Mouse (Mus musculus) A20 (cell line): ENCODE results near the gene Amn.
A peak's percentile ranks its signal among the peaks of the same experiment; 100 is the strongest.

ENCODE experiments used
- DNase-seq: peaks from one replicate; pipeline ENCODE4 v3.0.0-alpha.2; 2011; ENCODE audit warnings: low read depth, low spot score

Gene Amn

DNA sequence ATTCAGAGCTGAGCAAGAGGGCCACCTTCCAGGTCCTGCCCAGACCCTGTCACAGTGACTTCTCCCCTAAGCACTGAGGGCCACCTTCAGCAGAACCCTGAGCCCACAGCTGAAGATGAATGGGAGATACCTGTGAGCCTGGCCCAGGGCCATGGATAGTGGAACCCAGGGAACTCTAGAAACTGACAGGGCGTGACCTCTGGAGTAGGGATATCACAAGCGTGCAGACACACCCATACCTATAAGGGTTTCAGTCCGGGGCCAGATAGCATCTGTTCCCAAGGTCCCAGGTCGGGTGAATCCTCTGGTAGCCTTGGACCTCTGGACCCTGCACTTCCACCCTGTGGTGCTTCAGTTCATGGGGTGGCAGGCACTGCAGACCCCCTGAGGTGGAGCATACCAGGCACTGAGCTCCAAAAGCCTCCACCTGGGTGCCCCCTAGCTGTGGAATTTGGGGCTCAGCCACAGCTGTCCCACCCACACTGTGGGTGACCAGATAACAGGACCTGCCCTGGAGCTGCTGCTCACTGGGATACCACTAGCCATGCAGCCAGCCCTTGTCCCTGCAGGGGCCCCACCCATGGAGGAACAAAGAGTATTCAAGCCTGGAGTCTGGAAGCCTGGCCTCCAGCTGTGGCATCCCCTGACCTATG, 3.1 kb upstream of the Amn start:
- no peak for DNase-seq

DNA sequence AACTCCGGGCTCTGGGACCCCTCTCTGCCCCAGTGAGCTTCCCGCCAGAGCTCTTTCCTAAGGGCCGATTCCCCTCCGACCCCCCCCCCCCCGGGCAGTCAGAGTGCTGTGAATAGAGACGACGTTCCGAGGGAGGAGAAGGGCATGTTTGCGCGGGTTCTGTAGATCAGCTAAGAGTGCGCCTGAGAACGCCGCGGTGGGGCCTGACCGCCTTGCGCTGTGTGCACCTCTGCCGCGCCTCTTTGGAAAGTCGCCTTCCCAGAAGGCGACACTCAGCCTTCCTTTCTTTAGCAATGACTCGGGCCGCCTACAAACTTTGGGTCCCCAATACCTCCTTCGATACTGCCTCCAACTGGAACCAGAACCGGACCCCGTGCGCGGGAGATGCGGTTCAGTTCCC, 511 bp downstream of the Amn start:
- no peak for DNase-seq

DNA sequence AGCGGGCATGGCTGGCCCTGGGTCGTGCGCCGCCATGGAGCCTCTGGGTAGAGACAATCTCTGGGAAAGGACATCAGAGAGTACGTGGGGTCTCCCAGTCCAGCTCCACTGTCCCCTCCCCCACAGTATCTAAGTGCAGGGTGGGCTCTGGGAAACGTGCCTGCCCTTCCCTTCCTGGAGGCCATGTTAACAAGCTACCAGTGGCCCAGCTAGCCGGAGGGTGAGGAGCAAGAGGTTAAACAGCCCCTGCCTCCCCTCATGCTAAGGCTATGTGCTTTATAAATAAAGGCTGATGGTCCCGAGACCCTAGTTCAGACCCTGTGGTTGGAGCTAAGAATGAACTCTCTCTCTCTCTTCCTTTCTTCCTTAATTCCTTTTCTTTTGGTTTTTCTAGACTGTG, 1.1 kb downstream of the Amn start:
- no peak for DNase-seq

DNA sequence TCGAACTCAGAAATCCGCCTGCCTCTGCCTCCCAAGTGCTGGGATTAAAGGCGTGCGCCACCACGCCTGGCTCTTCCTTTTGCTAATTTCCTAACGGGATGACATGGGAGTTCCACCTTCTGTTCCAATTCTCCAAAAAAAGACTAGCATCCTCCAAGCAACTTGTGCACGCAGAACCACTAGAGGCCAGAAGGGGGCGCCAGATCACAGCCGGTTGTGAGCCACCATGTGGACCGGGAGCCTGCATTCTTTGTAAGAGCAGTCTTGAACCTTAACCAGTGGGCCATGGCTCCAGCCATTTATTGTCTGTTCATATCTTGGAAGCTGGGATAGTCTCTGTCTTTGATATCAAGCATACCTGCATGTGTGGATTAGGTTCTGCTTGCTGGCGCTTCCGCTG, 1.5 kb downstream of the Amn start:
- peak; percentile 75 for DNase-seq

DNA sequence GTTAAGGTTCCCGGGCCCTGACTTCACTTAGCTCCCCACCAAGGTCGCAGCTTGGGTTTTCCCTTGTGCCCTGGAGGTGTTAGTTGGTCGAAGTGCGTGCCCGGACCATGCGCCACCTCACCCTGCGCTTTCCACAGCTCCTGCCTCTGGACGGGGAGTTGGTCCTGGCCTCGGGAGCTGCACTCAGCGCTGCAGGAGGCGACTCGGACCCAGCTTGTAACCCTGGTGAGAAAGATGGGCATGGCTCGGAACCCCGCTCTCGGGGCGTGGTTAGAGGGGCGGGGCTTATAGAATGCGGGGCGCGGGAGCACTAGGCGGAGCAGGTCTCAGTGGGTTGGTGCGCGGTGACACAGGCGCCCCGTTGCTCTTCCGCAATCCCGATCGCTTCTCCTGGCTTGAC, 3.1 kb downstream of the Amn start:
- no peak for DNase-seq

DNA sequence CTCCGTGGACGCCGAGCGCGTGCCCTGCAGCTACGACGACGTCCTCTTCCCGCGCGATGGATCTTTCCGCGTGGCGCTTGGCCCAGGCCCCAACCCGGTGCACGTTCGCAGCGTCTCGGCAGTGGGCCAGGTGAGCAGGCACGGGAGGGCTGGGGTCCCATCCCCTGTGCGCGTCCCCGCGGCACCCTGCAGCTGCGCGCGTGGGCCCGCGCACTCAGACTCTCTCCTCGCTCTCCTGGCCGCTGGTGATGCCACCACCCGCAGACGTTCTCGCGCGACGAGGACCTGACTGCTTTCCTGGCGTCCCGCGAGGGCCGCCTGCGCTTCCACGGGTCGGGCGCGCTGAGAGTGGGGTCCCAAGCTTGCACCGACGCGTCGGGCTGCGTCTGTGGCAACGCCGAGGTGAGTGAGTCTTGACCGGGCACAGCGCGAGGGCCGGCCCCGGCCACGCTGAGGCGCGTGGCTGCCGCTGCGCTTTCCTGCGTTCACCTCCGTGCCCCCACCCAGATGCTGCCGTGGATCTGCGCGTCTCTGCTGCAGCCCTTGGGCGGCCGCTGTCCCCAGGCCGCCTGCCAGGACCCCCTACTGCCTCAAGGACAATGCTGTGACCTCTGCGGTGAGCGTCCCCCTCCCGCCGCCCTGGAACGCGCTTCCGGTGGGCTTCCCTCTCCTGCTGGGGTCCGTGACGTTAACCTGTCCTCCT, 3.7 kb downstream of the Amn start:
- no peak for DNase-seq

DNA sequence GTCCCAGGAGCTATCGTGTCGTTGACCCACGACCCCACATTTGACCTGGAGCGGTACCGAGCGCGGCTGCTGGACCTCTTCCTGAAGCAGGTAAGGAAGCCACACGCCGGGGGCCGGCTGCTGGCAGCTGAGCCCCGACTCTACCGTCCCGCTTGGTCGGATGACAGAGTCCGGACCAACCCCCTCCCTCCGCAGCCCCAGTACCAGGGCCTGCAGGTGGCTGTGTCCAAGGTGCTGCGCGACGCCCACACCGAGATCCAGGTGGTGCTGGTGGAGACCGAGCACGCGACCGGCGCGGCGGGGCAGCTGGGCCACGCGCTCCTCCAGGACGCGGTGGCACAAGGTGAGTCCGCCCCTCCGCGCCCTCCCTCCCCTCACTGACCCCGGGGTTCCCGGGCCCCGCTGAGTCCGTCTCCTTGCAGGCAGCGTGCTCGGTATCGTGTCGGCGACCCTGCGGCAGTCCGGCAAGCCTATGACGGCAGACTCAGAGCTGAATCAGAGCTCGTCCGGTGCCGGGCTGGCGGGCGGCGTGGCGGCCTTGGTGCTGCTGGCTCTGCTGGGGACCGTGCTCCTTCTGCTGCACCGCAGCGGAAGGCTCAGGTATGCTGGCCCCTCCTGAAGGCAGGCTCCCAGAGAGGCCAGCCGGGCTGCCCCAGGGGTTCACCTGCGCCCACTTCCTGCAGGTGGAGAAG, 4.4 kb downstream of the Amn start:
- DNase-seq, result no peak

DNA sequence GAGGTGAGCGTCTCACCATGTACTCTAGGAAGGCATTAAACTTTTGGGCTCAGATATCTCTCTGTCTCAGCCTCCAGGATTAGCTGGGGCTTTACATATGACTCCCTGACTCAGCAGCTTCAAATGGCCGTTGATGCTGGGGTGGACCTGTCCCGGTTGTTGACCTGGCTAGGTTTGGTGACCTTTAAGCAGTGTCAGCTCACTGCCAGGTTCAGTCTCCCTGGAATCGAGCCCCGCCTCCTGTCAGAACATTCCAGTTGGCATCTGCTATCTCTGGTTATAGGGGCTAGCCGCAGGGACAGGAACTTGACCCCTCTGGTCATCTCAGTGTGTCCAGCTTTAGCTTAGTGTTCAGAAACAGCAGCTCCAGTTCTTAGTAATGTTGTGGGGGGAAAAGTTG, 5.5 kb downstream of the Amn start:
- no peak for DNase-seq

DNA sequence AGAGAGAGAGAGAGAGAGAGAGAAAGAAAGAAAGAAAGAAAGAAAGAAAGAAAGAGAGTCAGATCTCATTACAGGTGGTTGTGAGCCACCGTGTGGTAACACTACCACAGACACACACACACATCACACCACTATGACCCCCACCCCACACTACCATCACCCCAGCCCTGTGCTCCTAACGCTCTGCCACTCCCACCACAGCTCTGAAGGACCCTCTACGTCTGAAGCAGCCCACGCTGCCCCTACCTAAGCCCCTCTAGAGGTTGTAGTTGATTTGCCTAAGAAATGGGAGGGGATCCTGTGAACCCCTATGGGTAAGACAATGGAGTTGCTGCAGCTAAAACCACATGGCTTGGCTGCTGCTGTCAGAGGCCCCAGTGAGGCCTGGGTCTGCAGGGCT, 12.7 kb downstream of the Amn start:
- no peak for DNase-seq

DNA sequence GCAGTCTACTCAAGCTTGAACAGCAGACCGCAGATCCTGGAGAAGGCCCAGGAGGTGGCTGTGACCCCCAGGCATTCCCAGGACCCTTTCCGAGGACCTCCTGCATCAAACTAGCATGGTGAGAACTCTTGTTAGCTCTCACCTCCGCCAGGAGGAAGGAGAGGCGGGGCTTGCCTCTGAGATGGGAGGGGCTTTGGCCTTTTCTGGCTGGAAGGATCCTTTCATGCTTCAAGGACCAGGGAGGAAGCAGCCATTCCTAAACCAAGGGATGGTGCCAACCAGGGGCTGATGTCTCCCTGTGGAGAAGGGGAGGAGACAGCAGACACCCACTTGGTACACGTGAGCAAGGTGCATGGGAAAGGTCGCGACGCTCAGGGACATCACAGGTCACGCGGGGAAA, 13.6 kb downstream of the Amn start:
- DNase-seq, result no peak

DNA sequence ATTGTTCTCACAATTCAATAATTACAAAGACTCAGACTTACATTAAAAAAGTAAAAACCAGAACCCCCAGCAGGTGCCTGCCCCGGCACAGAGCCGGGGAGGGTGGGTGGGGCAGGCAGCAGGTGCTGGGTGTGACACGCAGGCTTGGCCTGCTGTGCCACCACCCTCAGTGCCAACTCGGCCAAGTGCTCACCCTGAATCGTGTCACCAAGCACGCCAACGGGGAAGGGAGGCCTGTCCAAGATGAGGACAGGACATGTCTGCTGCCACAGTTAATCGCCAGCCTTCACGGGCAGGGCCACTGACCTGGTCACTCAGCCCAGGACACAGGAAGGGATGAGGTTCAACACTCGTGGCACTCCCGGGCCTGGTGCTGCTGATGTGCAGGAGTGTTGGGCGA, 22.1 kb downstream of the Amn start:
- DNase-seq, result no peak

DNA sequence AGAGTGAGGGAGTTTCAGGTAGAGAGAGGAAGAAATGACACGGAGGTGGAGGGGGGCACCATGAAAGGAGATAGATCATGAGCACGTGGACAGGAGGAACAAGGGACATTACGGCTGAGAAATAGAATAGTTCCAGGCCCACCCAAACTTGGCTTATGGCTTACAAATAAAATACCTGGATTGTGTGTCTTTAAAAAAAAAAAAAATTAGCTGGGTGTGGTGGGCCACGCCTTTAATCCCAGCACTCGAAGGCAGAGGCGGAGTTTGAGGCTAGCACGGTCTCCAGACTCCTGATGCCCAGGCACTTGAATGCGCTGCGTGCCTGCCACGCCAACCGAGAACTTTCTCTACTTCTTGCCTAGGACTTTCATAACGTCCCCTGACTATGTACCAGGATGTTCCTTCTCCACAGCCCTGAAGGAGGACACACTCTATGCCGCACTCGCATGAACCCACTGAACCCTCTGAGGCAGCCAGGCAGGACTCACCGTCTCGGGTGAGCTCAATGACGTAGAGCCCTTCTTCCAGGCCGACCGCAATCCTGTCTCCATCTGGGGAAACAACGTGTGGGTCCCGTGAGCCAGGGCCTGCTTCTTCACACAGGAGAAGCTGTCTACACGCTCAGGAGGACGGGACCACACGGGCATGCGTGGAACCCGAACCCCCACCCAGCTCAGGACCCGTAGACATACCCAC, 30.6 kb downstream of the Amn start:
- no peak for DNase-seq

DNA sequence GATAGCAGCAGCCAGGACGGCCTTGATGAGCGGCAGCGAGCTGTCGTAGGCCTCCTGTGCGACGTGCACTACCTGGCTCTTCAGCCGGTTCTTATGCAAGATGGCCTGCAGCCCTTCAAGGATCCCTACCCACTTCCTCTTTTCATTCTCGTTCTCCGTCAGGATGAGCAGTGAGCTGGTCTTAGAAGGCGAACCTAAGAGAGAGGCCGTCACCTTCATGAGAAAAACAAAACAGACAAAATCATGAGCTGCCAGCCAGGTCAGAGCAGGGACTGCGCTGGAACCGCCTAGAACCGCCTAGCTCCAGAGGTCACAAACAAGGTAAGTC, 31.1 kb downstream of the Amn start:
- peak; percentile 93 for DNase-seq

DNA sequence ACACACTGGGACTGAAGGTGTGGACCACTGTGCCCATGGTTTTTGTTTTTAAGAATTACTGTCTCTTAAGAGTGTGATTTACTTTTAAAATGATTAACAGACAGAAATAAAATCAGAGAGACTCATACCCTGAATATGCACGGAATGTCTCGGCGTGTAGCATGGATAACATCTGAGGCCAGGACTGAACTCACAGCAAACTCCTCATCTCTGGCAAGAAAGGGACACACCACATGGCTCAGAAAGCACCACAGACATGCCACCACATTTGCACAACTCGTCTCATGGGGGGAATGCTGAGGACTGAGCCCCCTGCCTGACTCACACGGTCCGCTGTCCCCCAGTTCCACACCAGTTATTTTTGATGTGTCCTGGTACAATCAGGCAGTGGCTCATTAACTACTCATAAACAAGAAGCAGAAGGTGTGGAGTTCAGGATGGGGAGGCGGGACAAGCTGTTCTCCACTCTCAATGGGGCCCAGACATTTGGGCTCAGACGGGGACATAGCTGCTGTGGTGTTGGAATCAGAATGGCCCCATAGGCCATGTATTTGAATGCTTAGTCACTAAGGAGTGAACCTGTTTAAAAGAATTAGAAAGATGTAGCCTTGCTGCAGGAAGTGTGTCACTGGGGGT, 32.9 kb downstream of the Amn start:
- no peak for DNase-seq

DNA sequence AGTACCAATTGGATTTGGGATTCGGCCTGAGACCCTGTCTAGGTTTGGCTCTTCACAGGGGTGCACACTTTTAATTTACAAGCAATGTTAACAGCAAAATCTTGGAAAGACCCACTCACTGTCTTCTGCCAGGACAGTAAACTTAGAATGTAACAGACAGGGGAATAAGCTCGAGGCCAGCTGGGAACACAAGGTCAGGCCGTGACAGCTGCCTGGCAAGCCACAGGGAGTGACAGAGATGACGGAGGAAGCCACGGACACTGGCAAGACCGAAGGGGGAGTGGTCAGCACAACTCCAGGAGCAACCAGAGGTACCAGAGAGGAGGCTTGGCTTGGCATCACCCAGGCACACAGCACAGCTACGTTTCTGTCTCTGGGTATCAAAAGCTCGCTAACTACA, 35.9 kb downstream of the Amn start:
- DNase-seq, result no peak

DNA sequence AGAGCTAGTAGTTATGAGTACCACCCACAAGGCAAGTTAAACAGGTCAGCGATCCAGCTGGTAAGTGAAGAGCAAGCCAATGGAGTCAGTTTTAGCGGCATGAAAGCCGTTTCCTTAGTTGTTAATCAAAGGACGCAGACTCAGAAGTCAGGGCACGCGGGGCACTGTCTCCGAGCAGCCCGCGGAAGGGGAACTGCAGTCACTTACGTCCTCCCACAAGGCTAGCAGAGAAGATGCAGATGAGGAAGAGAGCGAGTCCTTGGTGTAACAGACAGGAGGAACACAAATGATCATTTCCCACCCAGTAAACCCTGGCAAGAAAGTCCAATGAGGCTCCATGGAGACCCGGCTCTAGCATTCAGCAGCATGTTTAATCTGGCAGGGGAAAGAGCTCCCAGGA, 38.4 kb downstream of the Amn start:
- no peak for DNase-seq

DNA sequence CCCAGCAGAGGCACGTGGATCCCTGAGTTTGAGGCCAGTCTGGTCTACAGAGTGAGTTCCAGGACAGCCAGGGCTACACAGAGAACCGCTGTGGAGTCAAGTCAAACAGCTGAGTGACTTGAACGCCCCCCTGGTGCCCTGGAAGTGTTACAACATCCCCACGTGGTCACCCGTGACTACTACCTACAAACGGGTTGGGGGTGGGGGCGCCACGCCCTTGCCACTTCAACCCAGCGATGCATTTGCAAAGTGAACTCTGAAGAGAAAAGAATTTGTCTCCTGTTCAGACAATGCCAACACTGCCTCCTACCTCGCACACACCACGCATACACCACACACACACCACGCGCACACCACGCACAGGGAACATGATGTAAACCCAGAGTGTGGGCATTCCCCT, 39.0 kb downstream of the Amn start:
- no peak for DNase-seq

DNA sequence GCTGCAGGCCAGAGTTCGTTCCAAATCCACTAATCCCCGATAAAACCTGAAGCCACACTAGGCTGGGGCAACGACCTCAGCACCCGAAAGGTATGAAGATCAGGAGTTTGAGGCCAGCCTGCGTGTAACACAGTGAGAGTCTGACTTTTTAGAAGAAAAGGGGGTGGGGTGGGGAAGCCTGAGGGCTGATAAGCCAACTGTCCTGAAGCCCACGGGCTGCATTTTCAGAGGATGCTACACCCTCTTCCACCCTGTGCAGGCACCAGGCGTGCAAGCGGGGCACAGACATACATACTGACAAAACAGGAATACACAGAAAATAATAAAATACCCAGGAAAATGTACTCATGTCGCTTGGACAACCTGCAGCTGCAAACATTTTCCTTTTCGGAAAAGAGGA, 40.9 kb downstream of the Amn start:
- no peak for DNase-seq

DNA sequence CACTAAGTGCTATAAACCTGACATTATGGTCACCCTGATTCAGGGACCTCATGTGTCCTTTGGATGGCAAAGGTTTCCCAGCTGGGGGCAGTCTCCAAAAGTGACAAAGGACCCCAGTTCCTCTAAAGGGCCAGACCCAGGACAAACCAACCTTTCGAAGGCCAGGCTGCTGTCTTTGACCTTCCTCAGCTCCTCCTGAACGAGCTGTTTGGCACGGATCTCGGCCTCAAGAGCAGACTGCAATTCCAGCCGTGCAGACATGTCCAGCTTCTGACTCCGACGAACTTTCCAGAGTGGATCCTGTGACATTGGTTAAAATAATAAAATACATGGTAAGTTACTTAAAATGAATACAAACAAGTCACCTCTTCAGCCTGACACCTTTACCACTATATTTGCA, 43.4 kb downstream of the Amn start:
- DNase-seq, result no peak

DNA sequence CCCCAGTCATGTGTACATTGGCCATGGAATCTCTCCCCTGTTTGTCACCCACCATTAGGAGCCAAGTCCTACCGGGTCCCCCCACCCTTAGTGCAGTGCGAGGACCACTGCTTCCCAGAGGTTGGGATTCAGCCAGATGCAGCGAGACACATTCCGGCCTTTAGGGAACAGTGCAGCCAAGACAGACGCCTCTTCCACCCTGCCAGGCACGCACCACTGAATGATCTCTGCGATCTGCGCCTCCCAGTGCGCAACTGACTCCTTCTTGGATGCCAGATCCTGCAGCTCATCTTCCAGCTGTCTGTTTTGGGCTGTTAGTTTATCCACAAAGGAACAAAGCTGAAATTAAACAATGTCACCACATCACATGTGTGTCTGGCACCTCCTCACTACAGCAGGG, 46.8 kb downstream of the Amn start:
- no peak for DNase-seq

DNA sequence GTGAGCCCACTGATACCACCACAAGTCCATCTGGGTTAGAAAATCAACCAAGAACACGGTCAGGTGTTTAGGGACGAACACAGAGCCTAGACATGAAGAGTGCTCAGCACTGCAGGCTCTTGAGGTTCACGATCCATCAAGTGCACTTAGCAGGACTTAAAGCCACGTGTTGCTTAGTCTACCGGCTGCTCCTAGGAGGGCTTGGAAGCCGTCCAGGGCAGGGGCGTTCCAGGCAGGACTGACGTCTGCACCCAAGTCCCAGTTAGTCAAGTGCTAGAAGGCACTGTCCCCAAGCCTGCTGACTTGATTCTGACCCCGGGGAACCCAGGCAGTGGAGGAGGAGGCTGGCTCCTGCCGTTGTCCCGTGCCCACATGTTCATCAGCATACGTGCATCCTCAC, 49.7 kb downstream of the Amn start:
- no peak for DNase-seq

DNA sequence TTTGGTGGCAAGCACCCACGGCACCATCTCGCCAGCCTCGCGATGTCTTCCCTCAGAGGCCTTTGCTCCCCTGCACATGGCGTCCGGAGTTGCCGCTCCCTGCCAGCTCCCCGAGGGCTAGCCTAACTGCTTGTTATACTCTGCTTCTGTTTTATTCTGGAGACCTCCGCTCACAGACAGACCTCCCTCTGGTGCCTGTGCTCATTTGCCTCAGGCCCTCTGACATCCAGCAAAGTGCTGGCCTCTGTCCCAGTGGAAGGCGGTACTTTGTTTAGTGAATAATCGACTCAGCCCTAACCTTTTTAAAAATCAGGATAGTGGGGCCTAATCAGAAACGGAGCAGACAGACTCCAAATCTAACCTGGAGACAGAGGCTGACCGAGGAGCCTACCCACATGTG, 50.9 kb downstream of the Amn start:
- DNase-seq, result no peak
